Comparison of ENCODE assay signal across 8 mouse cellular contexts in the genomic region with DNA sequence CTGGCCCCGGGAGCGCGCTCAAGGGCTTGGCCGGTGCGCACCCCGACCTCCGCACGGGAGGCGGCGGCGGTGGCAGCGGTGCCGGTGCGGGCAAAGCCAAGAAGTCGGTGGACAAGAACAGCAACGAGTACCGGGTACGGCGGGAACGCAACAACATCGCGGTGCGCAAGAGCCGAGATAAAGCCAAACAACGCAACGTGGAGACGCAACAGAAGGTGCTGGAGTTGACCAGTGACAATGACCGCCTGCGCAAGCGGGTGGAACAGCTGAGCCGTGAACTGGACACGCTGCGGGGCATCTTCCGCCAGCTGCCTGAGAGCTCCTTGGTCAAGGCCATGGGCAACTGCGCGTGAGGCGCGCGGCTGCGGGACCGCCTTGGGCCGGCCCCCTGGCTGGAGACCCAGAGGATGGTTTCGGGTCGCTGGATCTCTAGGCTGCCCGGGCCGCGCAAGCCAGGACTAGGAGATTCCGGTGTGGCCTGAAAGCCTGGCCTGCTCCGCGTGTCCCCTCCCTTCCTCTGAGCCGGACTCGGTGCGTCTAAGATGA. TPM values are rescaled to one million over a fixed set of nuclear protein-coding genes. Genes with fewer than 3 reads are reported as not detected.
A peak's percentile ranks its signal among the peaks of the same experiment; 100 is the strongest.
DNase-seq lines count a peak whose midpoint lies in the region; ATAC-seq lines count a peak whose summit lies in the region.

No protein-coding gene starts in this region.

- H3K27ac ChIP-seq in heart, embryonic 10.5 days = 0 out of 2 replicates have a peak overlapping the region, but pooled peaks have one; percentile 6
- H3K27ac ChIP-seq in midbrain, embryonic 10.5 days (replicated peaks) = peak overlapping the region; percentile 79; the same call in 1 of the 2 replicates

- DNase-seq in right cerebral cortex, postnatal 25 days = peak; percentile 31
- no peak for DNase-seq in right cerebral cortex, postnatal 14 days
- DNase-seq in embryo, embryonic 10 days (ENCODE audit: low spot score) = peak; percentile 35
- no peak for DNase-seq in heart, embryonic 10.5 days (ENCODE audit: low spot score)
- peak; percentile 82 for DNase-seq in kidney, adult 9 months
- DNase-seq in midbrain, embryonic 10.5 days (ENCODE audit: low spot score) = peak; percentile 61
- DNase-seq in layer of hippocampus, adult 8-10 months (ENCODE audit: low spot score in 2 of 2) = no peak

- peak overlapping the region; percentile 70 for H3K4me3 ChIP-seq in heart, embryonic 10.5 days
- peak overlapping the region; percentile 67 for H3K4me3 ChIP-seq in midbrain, embryonic 10.5 days

- no peaks in the 10 kb centered on the region for H3K36me3 ChIP-seq in heart, embryonic 10.5 days
- no peaks in the 10 kb centered on the region for H3K36me3 ChIP-seq in midbrain, embryonic 10.5 days

- peaks cover 40% of the 10 kb centered on the region for H3K4me1 ChIP-seq in heart, embryonic 10.5 days
- H3K4me1 ChIP-seq in midbrain, embryonic 10.5 days = peaks cover 51% of the 10 kb centered on the region

- H3K27me3 ChIP-seq in heart, embryonic 10.5 days (ENCODE audit: insufficient read depth, poor library complexity, severe bottlenecking) = peaks cover 91% of the 10 kb centered on the region
- peaks cover 97% of the 10 kb centered on the region for H3K27me3 ChIP-seq in midbrain, embryonic 10.5 days (ENCODE audit: low read depth, poor library complexity, severe bottlenecking)

- H3K9me3 ChIP-seq in heart, embryonic 10.5 days = no peaks in the 10 kb centered on the region
- H3K9me3 ChIP-seq in midbrain, embryonic 10.5 days (replicated peaks) = no peaks in the 10 kb centered on the region

- under 1% methylated on average over 53 of the region's 53 CpGs for WGBS in heart, embryonic 10.5 days
- WGBS in midbrain, embryonic 10.5 days = under 1% methylated on average over 53 of the region's 53 CpGs

- ATAC-seq in activated CD4-positive, CD25-positive, alpha-beta regulatory T cell, adult 4 months = no peak

RNA-seq across cellular contexts. Expression of a gene that starts 1.1 kb away (rescaled TPM):
- 0.14 and 2.7 TPM in 2 replicates for polyA plus RNA-seq in heart, embryonic 10.5 days (2016; fragmentation: Nextera tagmentation; extraction: Ambion mirVana)
- 0.35 and 0.38 TPM in 2 replicates for polyA plus RNA-seq in midbrain, embryonic 10.5 days (2016; fragmentation: Nextera tagmentation; extraction: Ambion mirVana)
- polyA plus RNA-seq in activated CD4-positive, CD25-positive, alpha-beta regulatory T cell, adult 4 months (2017; shearing (Covaris generic)) = 1 to 10 TPM in 1 of 2 experiments, under 1 TPM in 1; 0.81 to 1.2 TPM
- 10 to 100 TPM; 15.4 to 55.7 (median 30.3) TPM for total RNA-seq in layer of hippocampus, adult 8-10 months (2022)

Comparison
In these comparisons a context has a peak if more than half of its experiments do, and no peak if none do; other contexts are left out.
1. DNase-seq: peak in right cerebral cortex, postnatal 25 days (single experiment), embryo, embryonic 10 days (single experiment), kidney, adult 9 months (single experiment) and midbrain, embryonic 10.5 days (single experiment); none in right cerebral cortex, postnatal 14 days (single experiment), heart, embryonic 10.5 days (single experiment) and layer of hippocampus, adult 8-10 months (0 of 2).